Mouse (Mus musculus) bone marrow, adult 2 months (tissue): ENCODE results near the gene Panx3.

ENCODE experiments used
- CTCF ChIP-seq: fragments of 200-500 bp; IDR thresholded peaks from 2 replicates; pipeline ENCODE4 v1.5.1; 2011; ENCODE audit warnings: low read length, control low read depth; ENCODE audit not compliant: control insufficient read depth, insufficient read depth
- POLR2A ChIP-seq: fragments of 200-500 bp; IDR thresholded peaks from 2 replicates; pipeline ENCODE4 v1.6.1; 2011; ENCODE audit warnings: low read depth, mild to moderate bottlenecking, control low read depth, low read length, borderline replicate concordance; ENCODE audit not compliant: control insufficient read depth

DNA sequence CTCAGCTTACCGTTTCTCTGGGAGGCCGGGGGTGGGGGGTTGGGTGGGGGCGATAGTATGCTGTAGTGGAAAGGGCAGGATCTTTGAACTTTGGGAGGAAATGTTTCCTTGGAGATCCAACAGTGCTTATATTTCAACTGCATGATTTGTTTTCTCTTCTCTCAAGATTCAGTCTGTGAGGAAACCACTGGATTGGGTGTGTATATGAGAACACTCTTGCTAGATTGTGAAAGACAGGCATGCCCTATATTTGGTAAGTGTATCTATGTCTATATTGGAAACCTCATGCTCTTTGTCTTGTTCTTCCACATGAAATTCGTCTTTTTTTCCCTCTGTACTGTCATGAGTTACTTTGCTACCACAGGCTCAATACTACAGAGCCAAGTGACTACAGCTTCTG, 643 bp upstream of the Panx3 start:
- TF ChIP-seq CTCF (no peak), POLR2A (no peak)
